Mouse (Mus musculus) liver, adult 2 months (tissue): ENCODE data around the gene Tet1.

Experiments used
- CTCF ChIP-seq: fragments of 200-500 bp; IDR thresholded peaks from 2 replicates; pipeline ENCODE4 v1.5.1; 2011; ENCODE audit warnings: low read depth, low read length, control low read depth
- POLR2A ChIP-seq: fragments of 200-500 bp; IDR thresholded peaks from 2 replicates; pipeline ENCODE4 v1.6.1; 2011; ENCODE audit warnings: low read length, control low read depth; ENCODE audit not compliant: insufficient read depth; ENCODE audit errors: extremely low read depth

- TF ChIP-seq CTCF (peak; percentile 55), POLR2A (peak; percentile 25; the same call in 1 of the 2 replicates)
Measured at GRCm38 (mm10) chr10:62946738-62947471, 38.1 kb upstream of the Tet1 start, which contains the start of gene Dna2.
